Mouse (Mus musculus): ENCODE measurements at regions not wholly inside any gene's neighbourhood (a gene's known extent, or its start where the extent isn't known, plus 50 kb on each side); places are given as distances from the start of the nearest gene placed in this dataset.

DNA sequence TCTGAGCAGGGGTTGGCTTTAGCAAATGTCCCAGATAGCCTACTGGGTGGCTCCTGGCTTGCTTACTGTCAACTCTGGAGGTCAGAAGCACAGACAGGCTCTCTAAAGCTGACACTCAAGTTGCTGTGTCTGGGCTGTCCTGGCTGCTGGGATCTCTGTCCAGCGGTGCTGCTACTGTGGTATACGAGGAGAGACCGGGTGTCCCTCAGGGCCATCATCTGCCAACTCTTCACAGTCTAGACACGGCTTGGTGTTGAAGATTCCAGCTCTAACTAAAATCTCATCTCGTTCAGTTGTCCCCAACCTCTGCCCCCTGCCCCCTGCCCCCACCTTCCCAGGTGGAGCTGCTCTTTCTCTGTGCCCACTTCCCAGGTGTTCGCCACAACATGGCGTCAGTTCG is 577.1 kb upstream of the Gm19410 start:
- no peak for DNase-seq (ENCODE audit: low spot score)

DNA sequence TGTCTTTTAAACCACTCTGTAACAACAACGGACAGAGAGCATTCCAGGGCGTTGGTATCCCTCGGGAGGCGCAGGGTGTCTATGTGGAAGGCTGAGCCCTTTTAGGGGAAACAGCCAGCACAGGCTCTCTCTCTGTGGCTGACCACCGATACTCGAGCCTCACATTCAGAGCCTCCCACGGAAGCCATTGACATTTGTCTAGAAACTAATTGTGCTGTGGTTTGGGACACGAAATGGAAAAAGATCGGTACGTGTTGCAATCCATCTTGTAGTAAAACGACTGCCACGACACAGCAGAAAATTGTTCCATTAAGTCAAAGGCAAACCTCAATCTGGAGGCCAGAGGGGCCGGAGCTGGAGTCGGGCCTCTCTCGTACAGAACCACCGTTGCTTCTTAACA is 575.9 kb upstream of the Gm19410 start:
- DNase-seq (ENCODE audit: low spot score), result no peak

DNA sequence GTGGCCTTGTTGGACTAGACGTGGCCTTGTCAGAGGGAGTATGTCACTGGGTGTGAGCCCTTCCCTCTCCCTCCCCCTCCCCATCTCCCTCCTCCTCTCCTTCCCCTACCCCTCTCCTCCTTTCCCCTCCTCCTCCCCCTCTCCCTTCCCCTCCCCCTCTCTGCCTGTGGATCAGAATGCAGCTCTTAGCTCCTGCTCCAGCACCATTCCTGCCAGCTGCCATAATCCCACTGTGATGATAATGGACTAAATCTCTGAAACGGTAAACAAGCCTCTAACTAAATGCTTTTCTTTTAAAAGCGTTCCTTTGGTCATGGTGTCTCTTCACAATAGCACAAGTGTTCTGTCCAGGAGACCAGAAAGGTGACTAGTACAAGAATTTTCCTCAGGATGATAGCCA is 573.1 kb upstream of the Gm19410 start:
- no peak for DNase-seq (ENCODE audit: low spot score)

DNA sequence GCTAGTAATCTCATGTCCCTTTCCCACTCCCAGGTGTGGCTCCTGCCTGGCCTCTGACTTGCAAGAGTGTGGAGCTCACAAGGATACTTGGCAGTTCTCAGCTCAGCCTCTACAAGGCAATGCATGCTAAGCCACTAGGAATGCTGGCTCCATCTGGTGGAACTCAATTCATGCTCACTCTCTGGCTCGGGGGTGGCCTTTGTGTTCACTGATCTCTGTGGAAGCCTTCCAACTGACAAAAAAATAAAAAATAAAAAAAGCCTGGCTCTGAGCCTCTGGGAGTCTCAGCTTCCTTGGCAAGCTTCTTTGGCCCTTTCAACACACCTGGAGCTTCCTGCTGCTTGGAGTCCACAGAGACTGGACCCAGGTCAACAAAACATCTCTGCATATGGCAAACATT is 571.8 kb upstream of the Gm19410 start:
- no peak for DNase-seq (ENCODE audit: low spot score)

DNA sequence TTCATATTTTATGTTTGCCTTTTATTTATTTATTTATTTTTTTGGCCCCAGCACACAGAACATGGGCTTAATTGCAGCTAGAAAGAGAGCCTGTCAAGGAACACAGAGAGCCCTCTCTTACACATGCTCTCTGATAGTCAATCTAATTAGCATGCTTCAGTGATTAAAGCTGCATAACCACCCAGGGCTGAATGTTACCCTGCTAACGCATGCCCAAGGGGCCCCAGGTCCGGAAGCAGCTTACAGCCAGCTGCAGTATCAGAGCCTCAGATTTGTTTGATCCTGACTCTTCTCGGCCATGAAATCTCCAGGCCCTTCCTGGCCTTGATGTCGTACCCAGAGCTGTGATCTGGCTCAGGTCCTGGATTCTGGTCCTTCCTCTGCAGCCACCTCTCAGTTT is 569.4 kb upstream of the Gm19410 start:
- DNase-seq (ENCODE audit: low spot score), result peak; percentile 45

DNA sequence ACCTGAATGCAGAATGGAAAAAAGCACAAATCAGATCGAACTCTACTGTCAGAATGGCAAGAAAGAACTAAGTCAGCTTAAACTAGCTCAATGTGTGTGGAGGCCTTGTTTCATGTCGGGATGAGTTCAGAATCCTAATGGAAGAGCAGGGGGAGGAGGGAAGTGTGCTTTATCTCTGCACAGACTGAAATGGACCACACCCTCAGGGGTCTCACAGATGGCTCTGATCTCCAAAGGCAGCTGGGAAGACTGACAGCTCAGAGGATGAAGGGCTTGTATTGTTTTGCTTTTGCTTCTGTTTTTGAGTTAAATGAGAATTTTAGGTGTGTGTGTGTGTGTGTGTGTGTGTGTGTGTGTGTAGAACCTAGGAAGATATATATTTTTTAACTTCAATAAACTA is 566.8 kb upstream of the Gm19410 start:
- DNase-seq (ENCODE audit: low spot score), result no peak

DNA sequence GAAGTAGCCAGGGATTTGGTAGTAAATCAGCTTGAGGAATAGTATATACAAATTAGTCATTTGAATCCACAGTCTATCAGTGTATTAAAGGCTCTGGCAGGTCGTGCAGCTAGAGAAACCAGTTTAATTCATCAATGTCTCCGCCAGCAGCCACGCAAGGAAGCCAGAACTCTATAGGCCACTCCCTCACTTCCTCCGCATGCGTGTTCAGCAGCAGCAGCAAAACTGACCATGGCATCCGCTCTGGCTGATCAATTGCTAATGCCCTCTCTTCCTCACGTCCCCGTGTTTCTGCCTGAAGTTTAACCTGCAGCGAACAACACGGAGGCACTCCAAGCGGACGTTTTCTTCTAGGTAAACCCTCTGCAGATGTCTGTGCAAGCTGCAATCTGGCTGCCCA is 564.2 kb upstream of the Gm19410 start:
- no peak for DNase-seq (ENCODE audit: low spot score)

DNA sequence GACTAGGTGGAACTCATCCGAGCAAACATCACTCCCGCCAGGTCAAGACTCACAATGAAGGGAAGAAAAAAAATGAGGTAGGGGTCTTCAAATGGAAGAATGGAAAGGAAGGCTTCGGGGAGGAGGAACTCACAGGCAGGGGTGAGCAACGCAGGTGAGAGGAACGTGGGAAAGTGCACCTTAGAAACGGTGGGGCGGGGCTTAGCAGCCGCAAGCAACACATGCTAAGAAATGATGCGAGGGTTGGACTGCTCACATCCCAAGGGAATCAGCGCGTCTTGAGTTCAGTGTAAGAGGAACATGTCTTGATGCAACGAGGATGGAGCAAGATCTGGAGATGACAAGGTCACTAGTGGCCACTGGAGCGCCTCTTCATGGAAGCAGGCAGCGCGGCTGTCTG is 560.6 kb upstream of the Gm19410 start:
- no peak for DNase-seq (ENCODE audit: low spot score)

DNA sequence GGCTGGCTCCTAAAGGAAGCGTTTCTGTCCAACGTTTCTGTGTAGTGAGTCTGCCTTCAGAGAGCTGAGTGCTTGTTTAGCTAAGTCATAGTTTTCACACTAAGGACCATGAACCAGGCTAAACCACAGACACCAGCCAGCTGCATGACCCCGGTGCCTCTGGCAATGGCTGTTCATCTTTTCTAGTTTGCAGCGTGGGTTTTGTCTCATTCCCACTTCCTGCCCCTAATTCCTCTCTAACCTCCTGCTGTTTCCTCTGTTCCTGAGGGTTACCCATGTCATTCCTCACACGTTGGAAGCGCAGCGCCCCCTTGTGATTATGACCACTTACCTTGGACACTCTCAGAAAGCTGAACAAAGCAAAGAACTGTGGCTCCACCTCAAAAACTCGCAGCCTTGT is 560.1 kb upstream of the Gm19410 start:
- peak; percentile 84 for DNase-seq (ENCODE audit: low spot score)

DNA sequence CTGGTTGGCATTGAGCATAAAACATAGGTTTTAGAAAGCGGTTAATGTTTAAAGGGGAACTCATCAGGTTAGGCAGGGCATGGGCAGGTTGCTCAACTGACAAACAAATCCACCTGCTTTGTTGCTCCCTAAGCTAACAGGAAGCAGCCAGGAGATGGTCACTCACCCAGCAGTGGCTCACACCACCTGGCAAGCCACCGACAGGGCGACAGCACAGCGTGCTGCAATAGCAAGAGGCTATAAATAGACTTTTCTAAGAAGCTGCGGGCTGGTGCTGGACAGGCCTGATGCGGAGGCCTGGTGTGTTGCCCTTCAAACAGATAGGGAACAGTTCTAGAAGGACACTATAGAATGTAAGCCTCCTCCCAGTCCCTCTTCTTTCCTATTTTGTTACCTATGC is 559.3 kb upstream of the Gm19410 start:
- DNase-seq (ENCODE audit: low spot score), result peak; percentile 52

DNA sequence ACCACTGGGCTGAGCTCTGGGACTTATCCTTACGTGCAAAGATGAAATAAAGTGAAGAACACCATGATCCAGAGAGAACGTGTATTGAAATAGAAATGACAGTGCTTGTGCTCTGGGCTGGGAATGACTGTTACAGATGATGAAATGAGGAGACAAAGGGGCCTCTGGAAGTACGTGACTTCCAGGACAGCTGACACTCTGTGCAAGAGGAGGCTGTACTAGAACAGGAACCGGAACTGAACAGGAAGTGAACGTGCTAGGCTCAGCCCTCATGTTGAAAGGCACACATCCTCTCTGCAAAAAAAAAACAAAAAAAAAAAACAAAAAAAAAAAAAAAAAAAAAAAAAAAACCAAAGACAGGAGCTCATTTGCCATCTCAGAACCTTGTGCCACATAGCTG is 557.2 kb upstream of the Gm19410 start:
- peak; percentile 44 for DNase-seq (ENCODE audit: low spot score)

DNA sequence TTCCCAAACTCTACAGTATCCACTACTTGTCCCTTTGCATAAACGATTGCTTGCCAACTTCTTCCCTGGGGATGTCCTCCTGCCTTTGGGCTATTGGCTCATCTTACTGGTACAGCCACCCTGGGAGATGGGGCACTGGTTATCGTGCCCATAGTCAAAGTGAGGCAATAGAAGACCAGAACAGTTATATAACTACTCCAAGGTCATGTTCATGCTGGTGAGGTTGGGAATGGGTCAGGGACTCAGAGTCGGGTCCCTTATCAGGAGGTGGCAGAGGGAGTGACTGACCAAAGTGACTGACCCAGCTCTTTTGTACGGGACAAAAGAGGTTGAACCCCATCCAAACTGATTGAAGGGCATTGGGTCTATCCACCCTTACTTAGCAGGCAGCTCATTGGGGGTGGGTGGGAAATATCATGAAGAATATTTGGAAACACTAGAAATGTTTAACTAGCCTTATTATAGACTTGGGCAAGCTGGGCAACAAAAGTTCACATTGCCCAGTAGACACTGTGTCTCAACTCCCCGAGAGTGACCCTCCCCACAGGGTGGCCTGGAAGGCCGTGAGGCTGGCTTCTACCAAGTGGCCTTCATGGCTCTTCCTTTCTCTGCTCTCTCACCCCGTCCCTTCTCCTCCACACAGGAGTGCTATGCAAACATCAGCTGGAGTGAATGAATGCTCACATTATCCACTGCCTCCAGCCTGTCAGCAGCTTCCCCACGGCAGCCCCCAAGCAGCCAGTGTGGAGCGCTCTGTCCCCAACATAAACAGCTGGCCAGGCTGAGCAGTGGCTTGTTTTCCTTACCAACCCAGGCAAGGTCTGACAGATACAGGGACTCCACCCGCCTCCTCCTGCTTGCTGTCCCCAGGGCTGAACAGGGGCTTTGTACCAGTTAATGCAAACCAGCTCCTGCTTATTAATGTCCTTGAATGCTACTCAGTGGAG is 553.8 kb upstream of the Gm19410 start:
- DNase-seq (ENCODE audit: low spot score), result no peak

DNA sequence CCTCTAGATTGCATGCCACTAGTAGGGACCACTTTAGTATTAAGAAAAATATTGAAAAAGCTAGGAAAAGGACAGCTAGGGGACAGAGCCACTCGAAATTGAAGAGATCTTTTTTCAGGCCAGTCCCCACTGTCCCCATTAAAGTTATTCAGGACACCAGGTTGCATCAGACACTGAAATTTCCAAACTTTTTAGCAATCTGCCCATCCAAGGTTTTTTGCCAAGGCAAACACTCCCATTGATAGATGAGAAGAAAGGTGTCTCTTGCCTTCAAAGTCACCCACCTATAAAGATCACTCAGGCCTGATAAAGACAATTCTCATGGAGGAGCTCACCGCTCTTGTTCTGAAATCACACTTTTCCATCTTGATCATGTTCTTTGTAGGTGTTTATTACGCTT is 552.1 kb upstream of the Gm19410 start:
- no peak for DNase-seq (ENCODE audit: low spot score)

DNA sequence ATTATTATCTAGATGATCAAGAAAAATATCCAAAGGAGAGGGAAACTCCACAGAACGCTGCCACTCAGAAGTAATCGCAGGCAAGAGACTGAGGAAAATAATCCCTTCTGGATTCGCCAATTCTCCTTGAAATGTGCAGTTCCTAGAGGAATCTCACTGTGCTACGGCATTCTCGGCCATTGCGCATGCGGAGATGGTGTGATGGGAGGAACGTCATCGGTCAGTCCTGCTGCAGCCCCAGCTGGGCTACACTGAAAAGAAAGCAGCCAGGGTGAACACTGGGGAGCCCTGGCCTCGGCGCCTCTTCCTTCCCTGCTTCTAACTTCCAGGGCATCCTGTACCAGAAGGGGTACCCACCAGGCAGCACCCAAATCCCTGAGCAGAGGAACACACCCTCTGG is 548.0 kb upstream of the Gm19410 start:
- DNase-seq (ENCODE audit: low spot score), result peak; percentile 66

DNA sequence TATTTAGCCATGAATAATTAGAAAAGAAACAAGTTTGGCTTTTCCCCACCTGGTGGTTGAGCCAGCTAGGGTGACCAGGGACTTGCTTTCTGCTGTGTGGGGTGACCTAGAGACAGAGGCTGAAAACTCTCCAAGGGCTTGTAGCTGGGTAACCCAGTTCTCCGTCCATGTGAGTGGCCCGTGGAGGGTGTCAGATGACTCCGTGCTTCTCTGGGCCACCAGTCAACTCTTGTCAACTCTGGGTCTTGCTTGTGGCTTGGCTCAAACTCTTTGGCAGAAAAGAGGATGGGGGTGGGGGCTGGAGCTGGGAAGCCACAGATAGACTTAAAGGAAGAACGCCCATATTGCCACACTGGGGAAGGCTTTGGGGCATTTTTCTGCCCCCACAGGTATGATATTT is 547.3 kb upstream of the Gm19410 start:
- no peak for DNase-seq (ENCODE audit: low spot score)

DNA sequence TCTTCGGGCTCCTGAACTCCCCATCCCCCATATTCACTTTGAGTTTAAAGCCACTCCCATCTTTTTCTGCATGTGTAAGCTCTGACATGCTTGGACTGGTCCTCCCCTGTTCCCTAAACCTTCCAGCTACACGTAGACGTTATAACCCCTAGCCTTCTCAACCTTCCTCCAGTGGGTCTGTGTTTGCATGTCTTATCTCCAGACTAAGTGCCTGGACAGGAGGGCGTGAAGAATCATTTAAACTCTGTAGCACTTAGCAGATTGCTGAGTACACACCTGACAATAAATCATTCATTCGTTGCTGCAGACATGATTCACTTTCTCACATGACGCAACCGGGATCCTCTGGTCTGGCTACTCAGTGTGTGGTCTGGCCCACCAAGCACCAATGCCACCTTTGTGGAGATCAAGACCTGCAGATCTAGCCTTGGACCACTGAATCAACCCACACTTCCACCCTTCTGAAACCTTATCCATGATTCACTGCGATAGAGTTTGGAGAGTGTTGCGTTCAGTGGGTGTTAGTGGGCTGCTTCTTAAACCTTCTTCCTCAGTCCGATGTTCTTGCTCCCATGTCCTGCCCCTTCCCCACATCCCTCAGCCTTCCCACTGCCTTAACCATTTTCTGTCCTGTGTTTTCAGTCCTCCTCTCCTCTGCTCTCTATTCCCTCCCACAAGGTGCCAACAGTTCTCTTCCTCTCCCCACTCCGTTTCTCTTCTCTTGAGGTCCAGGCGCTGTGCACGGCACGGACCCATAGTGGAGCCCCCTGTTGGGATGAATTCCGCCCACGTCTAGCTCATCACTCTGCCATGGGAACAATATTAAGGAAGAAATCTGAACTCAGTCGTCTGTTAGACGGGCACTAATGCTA is 541.3 kb upstream of the Gm19410 start:
- no peak for DNase-seq (ENCODE audit: low spot score)

DNA sequence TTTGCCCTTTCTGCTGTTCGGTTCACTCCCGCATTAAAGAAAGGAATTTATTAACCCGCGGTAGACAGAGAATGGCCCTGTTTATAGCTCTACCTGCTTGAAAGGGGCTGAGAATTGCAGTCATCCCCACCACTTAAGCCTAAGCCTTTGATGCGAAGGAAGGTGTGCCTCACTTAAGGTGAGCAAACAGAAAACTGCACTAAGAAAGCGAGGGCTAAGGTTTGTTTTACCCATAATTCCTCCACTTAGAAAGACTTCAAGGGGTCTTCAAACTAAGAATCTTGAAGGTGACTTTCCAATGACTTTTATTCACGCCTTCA is 540.7 kb upstream of the Gm19410 start:
- DNase-seq (ENCODE audit: low spot score), result no peak

DNA sequence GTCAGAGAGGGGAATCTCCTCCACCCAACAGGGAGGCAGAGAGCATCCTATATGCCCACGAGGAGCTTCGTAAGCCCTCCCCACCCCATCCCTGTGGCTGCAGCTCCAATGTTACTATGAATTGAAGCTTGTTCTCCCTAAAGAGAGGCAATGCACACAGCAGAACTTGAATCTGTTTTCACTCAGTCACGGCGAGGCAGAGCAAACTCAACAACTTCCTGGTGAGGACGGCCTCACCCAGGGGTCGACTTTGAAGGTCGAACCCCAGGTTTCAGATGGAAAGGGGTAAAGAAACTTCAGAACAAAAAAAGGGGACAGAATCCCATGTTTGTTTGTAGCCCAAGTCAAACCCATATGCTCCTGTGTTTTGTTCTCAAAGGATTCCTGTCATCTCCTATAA is 538.5 kb upstream of the Gm19410 start:
- DNase-seq (ENCODE audit: low spot score), result no peak

DNA sequence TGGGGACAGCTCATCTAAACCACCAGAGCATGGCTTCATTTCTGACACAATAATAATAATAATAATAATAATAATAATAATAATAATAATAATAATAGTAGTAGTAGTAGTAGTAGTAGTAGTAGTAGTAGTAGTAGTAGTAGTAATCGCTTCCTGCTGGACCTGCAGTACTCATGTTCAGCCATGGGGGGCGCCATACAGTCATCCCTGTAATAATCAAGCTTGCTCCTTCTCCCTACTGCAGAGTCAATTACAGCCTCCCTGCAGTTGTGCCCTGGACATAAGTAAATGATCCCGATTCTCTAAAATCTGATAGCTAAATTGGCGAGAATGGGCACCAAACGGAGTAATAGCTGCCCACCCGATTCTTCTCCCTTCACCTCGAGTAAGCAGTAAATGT is 537.1 kb upstream of the Gm19410 start:
- no peak for DNase-seq (ENCODE audit: low spot score)

DNA sequence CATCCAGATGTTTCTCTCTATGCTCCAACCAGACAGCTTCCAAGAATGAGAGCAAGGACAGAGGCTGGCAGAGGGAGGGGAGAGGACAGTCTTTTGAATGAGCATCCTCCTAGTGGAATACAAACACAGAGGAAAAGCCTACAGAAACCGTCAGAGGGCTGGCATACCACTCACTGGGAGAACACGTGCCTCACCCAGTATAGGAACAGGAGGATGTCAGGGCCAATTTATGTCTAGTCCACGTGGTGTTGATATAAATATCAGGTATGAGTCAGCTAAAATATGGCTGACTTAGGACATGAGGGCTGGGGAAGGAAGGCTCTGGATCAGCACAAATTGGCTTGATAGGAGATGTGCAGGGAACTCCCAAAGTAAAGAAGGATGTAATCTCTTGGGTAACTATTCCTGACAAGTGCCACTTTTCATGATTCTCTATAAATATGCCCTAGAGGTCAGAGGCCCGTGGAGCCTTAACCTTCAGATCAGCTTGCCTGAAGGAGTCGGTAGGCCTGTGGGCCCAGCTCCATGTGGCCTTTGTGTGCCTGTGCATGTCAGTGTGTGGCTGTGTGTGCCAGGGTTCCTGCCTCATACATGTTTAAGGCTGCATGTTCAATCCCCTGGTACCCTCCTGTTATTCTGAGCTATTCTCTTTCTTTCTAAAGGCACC is 531.9 kb upstream of the Gm19410 start:
- DNase-seq (ENCODE audit: low spot score), result no peak

DNA sequence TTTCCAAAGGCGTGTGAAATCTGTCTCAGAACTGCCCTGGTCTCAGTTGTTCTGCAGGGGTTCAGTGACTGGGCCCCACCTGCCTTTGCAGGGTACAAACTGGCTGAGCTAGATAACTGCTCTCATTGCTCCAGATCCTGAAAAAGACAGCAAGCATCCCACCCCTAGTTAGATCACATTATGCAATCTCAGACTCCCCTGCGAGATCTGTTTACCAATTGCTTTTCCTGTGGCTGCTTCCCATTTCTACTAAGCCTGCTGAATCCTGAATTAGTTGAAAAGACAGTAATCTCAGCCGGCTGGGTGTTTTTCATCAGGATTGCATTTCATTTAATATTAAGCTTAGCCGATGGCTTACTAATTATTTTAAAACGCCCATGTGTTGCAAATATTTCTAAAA is 531.2 kb upstream of the Gm19410 start:
- DNase-seq (ENCODE audit: low spot score), result peak; percentile 11

DNA sequence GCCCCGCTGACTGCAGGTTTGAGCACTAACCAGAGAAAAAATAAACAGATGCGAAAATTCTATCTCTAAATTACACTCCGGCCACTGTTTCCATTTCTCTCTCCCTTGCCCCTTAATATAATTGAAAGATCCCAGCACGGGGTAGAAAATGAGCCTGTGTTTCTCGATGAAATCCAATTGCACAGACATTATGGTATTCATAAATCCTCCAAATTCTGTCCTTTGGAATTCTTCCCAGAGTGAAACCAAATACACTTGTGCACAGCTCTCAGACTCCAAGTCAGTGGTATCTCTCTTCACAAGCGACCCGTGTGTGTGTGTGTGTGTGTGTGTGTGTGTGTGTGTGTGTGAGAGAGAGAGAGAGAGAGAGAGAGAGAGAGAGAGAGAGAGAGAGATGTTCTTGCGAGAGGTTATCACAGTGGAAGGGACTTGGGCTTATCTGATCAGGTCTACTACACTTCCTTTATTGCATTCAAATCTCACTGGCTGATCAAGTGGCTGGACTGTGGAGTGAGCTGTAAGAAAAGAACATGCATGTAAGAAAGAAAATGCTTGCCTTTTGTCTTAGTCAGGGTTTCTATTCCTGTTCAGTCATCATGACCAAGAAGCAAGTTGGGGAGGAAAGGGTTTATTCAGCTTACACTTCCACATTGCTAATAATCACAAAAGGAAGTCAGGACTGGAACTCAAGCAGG is 529.6 kb upstream of the Gm19410 start:
- DNase-seq (ENCODE audit: low spot score), result peak; percentile 58
